Comparison of ENCODE assay signal across 8 mouse cellular contexts in the genomic region with DNA sequence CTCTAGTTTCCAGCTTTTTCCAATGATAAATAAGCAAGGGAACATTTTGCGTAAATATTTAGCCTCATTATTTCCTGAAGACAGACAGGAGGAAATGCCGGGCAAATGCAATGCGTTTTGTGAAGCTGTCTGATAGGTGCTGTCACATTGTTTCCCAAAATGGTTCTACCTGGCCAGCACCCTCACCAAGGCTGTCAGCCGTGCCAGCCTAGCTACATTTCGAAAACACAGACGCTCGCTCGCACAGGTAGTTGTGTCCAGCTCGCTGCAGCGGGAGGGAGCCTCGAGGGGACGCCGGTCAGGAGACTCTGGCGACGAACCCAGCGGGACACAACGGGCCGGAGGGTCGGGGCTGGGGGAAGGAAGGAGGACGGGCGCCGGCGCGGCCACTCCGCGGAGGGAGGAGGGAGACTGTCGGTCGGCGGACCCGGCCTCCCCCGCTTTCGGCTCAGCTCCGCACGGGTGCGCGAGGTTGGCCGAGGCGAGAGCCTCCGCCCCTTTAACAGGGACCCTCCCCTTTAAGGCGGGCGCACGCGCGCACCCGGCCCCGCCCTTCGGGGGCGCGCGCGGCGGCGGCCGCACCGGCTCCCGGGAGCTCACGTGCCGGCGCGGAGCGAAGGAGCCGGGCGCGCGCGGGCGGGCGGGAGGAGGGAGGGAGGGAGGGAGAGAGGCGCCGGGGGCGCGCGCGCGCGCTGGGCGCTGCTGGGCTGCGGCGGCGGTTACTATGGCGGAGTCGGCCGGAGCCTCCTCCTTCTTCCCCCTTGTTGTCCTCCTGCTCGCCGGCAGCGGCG. TPM values are rescaled to one million over a fixed set of nuclear protein-coding genes. Genes with fewer than 3 reads are reported as not detected.
DNase-seq lines count a peak whose midpoint lies in the region; ATAC-seq and TF ChIP-seq lines count a peak whose summit lies in the region.

Acvr1b (plus strand) TSS at position 647 of the 791 bp plus-strand sequence.

- H3K36me3 ChIP-seq in embryonic facial prominence, embryonic 14.5 days (ENCODE audit: control insufficient read depth, insufficient read depth, low read length): no peaks in the 10 kb centered on the region
- no peaks in the 10 kb centered on the region for H3K36me3 ChIP-seq in heart, embryonic 10.5 days
- no peaks in the 10 kb centered on the region for H3K36me3 ChIP-seq in kidney, embryonic 14.5 days (ENCODE audit: control insufficient read depth, insufficient read depth, low read length)
- H3K36me3 ChIP-seq in limb, embryonic 14.5 days (ENCODE audit: control insufficient read depth, insufficient read depth, low read length): no peaks in the 10 kb centered on the region
- H3K36me3 ChIP-seq in midbrain, embryonic 16.5 days (ENCODE audit: control insufficient read depth, insufficient read depth, low read length): no peaks in the 10 kb centered on the region
- no peaks in the 10 kb centered on the region for H3K36me3 ChIP-seq in spleen, adult 2 months (ENCODE audit: control insufficient read depth, insufficient read depth, low read length)

- H3K4me1 ChIP-seq in bone marrow, adult 2 months (ENCODE audit: control insufficient read depth, insufficient read depth, low read length): no peaks in the 10 kb centered on the region; the same call in none of the 2 replicates
- H3K4me1 ChIP-seq in embryonic facial prominence, embryonic 14.5 days (ENCODE audit: control insufficient read depth, insufficient read depth, low read length): peaks cover 26% of the 10 kb centered on the region
- H3K4me1 ChIP-seq in heart, embryonic 10.5 days: peaks cover 47% of the 10 kb centered on the region
- peaks cover 25% of the 10 kb centered on the region for H3K4me1 ChIP-seq in kidney, embryonic 14.5 days (ENCODE audit: control insufficient read depth, insufficient read depth, low read length)
- peaks cover 38% of the 10 kb centered on the region for H3K4me1 ChIP-seq in limb, embryonic 14.5 days (ENCODE audit: control insufficient read depth, insufficient read depth, low read length)
- peaks cover 33% of the 10 kb centered on the region for H3K4me1 ChIP-seq in midbrain, embryonic 16.5 days (ENCODE audit: control insufficient read depth, insufficient read depth, low read length)
- H3K4me1 ChIP-seq in spleen, adult 2 months (ENCODE audit: control insufficient read depth, insufficient read depth, insufficient read length): peaks cover 2% of the 10 kb centered on the region; the same call in 1 of the 2 replicates

- TF ChIP-seq CTCF in bone marrow, adult 2 months (IDR thresholded peaks at IDR 0.05; ENCODE audit: control insufficient read depth, insufficient read depth, low read length): no peak
- no peak for TF ChIP-seq CTCF in spleen, adult 2 months (IDR thresholded peaks at IDR 0.05; ENCODE audit: extremely low read depth, insufficient read depth, insufficient read length, insufficient replicate concordance)

- ATAC-seq in embryonic facial prominence, embryonic 14.5 days (ENCODE audit: low read depth): peak; percentile 94
- ATAC-seq in kidney, embryonic 14.5 days (ENCODE audit: low FRiP score, low TSS enrichment): peak; percentile 92
- peak; percentile 94 for ATAC-seq in limb, embryonic 14.5 days (ENCODE audit: low FRiP score, low read depth)
- ATAC-seq in midbrain, embryonic 16.5 days: peak; percentile 89

- H3K9me3 ChIP-seq in embryonic facial prominence, embryonic 14.5 days (ENCODE audit: control insufficient read depth, low read length): no peaks in the 10 kb centered on the region
- H3K9me3 ChIP-seq in heart, embryonic 10.5 days: no peaks in the 10 kb centered on the region
- no peaks in the 10 kb centered on the region for H3K9me3 ChIP-seq in kidney, embryonic 14.5 days (ENCODE audit: control insufficient read depth, low read length)
- no peaks in the 10 kb centered on the region for H3K9me3 ChIP-seq in limb, embryonic 14.5 days (ENCODE audit: control insufficient read depth, low read length)
- H3K9me3 ChIP-seq in midbrain, embryonic 16.5 days (replicated peaks; ENCODE audit: control insufficient read depth, low read length, poor library complexity, severe bottlenecking): no peaks in the 10 kb centered on the region

- peak; percentile 84 for DNase-seq in 416B (ENCODE audit: low read depth)
- DNase-seq in embryonic facial prominence, embryonic 14.5 days (ENCODE audit: low spot score): peak; percentile 95
- peak; percentile 91 for DNase-seq in heart, embryonic 10.5 days (ENCODE audit: low spot score)
- peak; percentile 89 for DNase-seq in limb, embryonic 14.5 days (ENCODE audit: low spot score)
- DNase-seq in spleen, adult 2 months (ENCODE audit: low read depth in 1 of 2, low spot score in 2 of 2): peak; percentile 79 to 87

- under 1% methylated on average over 56 of the region's 87 CpGs for WGBS in bone marrow, adult 2 months
- 1% methylated on average over 15 of the region's 87 CpGs for WGBS in embryonic facial prominence, embryonic 14.5 days
- WGBS in heart, embryonic 10.5 days: 1% methylated on average over 35 of the region's 87 CpGs
- under 1% methylated on average over 30 of the region's 87 CpGs for WGBS in kidney, embryonic 14.5 days
- 3% methylated on average over 34 of the region's 87 CpGs for WGBS in limb, embryonic 14.5 days
- 1% methylated on average over 28 of the region's 87 CpGs for WGBS in midbrain, embryonic 16.5 days
- WGBS in spleen, adult 2 months: under 1% methylated on average over 41 of the region's 87 CpGs

- peak within 1 kb of the TSS; percentile 95 for H3K9ac ChIP-seq in embryonic facial prominence, embryonic 14.5 days (ENCODE audit: low read depth, low read length)
- H3K9ac ChIP-seq in kidney, embryonic 14.5 days (ENCODE audit: low read depth, low read length): peak within 1 kb of the TSS; percentile 92
- H3K9ac ChIP-seq in limb, embryonic 14.5 days (ENCODE audit: low read depth, low read length, severe bottlenecking): peak within 1 kb of the TSS; percentile 91
- H3K9ac ChIP-seq in midbrain, embryonic 16.5 days (ENCODE audit: low read depth, low read length): peak within 1 kb of the TSS; percentile 87

- H3K4me2 ChIP-seq in embryonic facial prominence, embryonic 14.5 days (ENCODE audit: low read depth, low read length): peak within 1 kb of the TSS; percentile 86
- peak within 1 kb of the TSS; percentile 93 for H3K4me2 ChIP-seq in kidney, embryonic 14.5 days (replicated peaks; ENCODE audit: low read depth, low read length)
- peak within 1 kb of the TSS; percentile 94 for H3K4me2 ChIP-seq in limb, embryonic 14.5 days (replicated peaks; ENCODE audit: low read depth, low read length, severe bottlenecking)
- peak within 1 kb of the TSS; percentile 80 for H3K4me2 ChIP-seq in midbrain, embryonic 16.5 days (ENCODE audit: low read length)

- peak; percentile 74; the same call in 1 of the 2 replicates for TF ChIP-seq POLR2A in bone marrow, adult 2 months (IDR thresholded peaks at IDR 0.05; ENCODE audit: borderline replicate concordance, control insufficient read depth, low read depth, low read length)
- TF ChIP-seq POLR2A in limb, embryonic 14.5 days (IDR thresholded peaks at IDR 0.05; ENCODE audit: borderline replicate concordance, extremely low read depth, insufficient read depth, insufficient read length): peak; percentile 55; the same call in 1 of the 2 replicates
- peak; percentile 80; the same call in 1 of the 2 replicates for TF ChIP-seq POLR2A in spleen, adult 2 months (IDR thresholded peaks at IDR 0.05; ENCODE audit: low read depth, low read length)

- no peaks in the 10 kb centered on the region for H3K27me3 ChIP-seq in embryonic facial prominence, embryonic 14.5 days (replicated peaks; ENCODE audit: control insufficient read depth, insufficient read depth, low read length)
- H3K27me3 ChIP-seq in heart, embryonic 10.5 days (ENCODE audit: insufficient read depth, poor library complexity, severe bottlenecking): peaks cover 14% of the 10 kb centered on the region; the same call in 1 of the 2 replicates
- H3K27me3 ChIP-seq in kidney, embryonic 14.5 days (ENCODE audit: control insufficient read depth, insufficient read depth, low read length): no peaks in the 10 kb centered on the region
- H3K27me3 ChIP-seq in limb, embryonic 14.5 days (ENCODE audit: control insufficient read depth, insufficient read depth, low read length): no peaks in the 10 kb centered on the region
- H3K27me3 ChIP-seq in midbrain, embryonic 16.5 days (ENCODE audit: control insufficient read depth, insufficient read depth, low read depth, low read length): no peaks in the 10 kb centered on the region
- no peaks in the 10 kb centered on the region for H3K27me3 ChIP-seq in spleen, adult 2 months (ENCODE audit: control insufficient read depth, insufficient read depth, low read length)

- peak within 1 kb of the TSS; percentile 77 for H3K27ac ChIP-seq in bone marrow, adult 2 months (ENCODE audit: control insufficient read depth, insufficient read depth, low read depth, low read length, poor library complexity)
- H3K27ac ChIP-seq in embryonic facial prominence, embryonic 14.5 days (replicated peaks; ENCODE audit: low read depth, low read length): peak within 1 kb of the TSS; percentile 78
- H3K27ac ChIP-seq in heart, embryonic 10.5 days: peak within 1 kb of the TSS; percentile 98
- H3K27ac ChIP-seq in kidney, embryonic 14.5 days (ENCODE audit: low read depth, low read length): peak within 1 kb of the TSS; percentile 43; the same call in 1 of the 2 replicates
- H3K27ac ChIP-seq in limb, embryonic 14.5 days (replicated peaks; ENCODE audit: low read depth, low read length): peak within 1 kb of the TSS; percentile 58
- H3K27ac ChIP-seq in midbrain, embryonic 16.5 days (ENCODE audit: low read length): peak within 1 kb of the TSS; percentile 90
- peak within 1 kb of the TSS; percentile 96 for H3K27ac ChIP-seq in spleen, adult 2 months (ENCODE audit: insufficient read depth, low read length)

- H3K4me3 ChIP-seq in bone marrow, adult 2 months (replicated peaks; ENCODE audit: control insufficient read depth, low read depth, low read length): peak within 1 kb of the TSS; percentile 73
- peak within 1 kb of the TSS; percentile 88 for H3K4me3 ChIP-seq in embryonic facial prominence, embryonic 14.5 days (ENCODE audit: low read depth, low read length)
- H3K4me3 ChIP-seq in heart, embryonic 10.5 days: peak within 1 kb of the TSS; percentile 97
- peak within 1 kb of the TSS; percentile 87 for H3K4me3 ChIP-seq in kidney, embryonic 14.5 days (ENCODE audit: low read length)
- H3K4me3 ChIP-seq in limb, embryonic 14.5 days (replicated peaks; ENCODE audit: low read length): peak within 1 kb of the TSS; percentile 89
- peak within 1 kb of the TSS; percentile 61 for H3K4me3 ChIP-seq in midbrain, embryonic 16.5 days (ENCODE audit: low read depth, low read length)
- peak within 1 kb of the TSS; percentile 99 for H3K4me3 ChIP-seq in spleen, adult 2 months (ENCODE audit: extremely low read depth, insufficient read depth, insufficient read length)

RNA-seq across cellular contexts. Expression of gene Acvr1b, which starts in this region (rescaled TPM):
- polyA plus RNA-seq in bone marrow, adult 2 months (2011; ENCODE audit: insufficient read depth, insufficient read length, low replicate concordance, missing spikeins): 3.6 and 6.4 TPM in 2 replicates
- 10.2 and 10.7 TPM in 2 replicates for polyA plus RNA-seq in embryonic facial prominence, embryonic 14.5 days (2014; fragmentation: Nextera tagmentation; extraction: Ambion mirVana)
- polyA plus RNA-seq in heart, embryonic 10.5 days (2016; fragmentation: Nextera tagmentation; extraction: Ambion mirVana): 5.4 and 5.6 TPM in 2 replicates
- 6.0 and 7.2 TPM in 2 replicates for polyA plus RNA-seq in kidney, embryonic 14.5 days (2014; fragmentation: Nextera tagmentation; extraction: Ambion mirVana)
- 27.2 and 32.8 TPM in 2 replicates for polyA plus RNA-seq in limb, embryonic 14.5 days (2012; rRNA removed)
- polyA plus RNA-seq in limb, embryonic 14.5 days (2014; fragmentation: Nextera tagmentation; extraction: Ambion mirVana): 12.3 and 12.9 TPM in 2 replicates
- 22.1 and 24.5 TPM in 2 replicates for polyA plus RNA-seq in midbrain, embryonic 16.5 days (2015; fragmentation: Nextera tagmentation; extraction: Ambion mirVana)
- 17.9 and 20.2 TPM in 2 replicates for polyA plus RNA-seq in spleen, adult 2 months (2012; rRNA removed)

Comparison
In these comparisons a context has a peak if more than half of its experiments do, and no peak if none do; other contexts are left out.
1. Peak in every context shown above with its lines: DNase-seq, ATAC-seq, H3K4me3 ChIP-seq and H3K27ac ChIP-seq.
2. H3K27ac ChIP-seq: peak in every context shown above with its lines; median percentile 98 in heart, embryonic 10.5 days; 96 in spleen, adult 2 months; 90 in midbrain, embryonic 16.5 days; 78 in embryonic facial prominence, embryonic 14.5 days; 77 in bone marrow, adult 2 months; 58 in limb, embryonic 14.5 days; 43 in kidney, embryonic 14.5 days.